Mouse (Mus musculus): ENCODE measurements around the gene Mitd1.

GRCm38 (mm10) chr1:37846878-37847277 is 43.3 kb downstream of the Mitd1 start:
- TF ChIP-seq CTCF (conservative IDR thresholded peaks at IDR 0.05; ENCODE audit: insufficient read depth, insufficient read length, low read depth, low read length) (no peak), POLR2A (IDR thresholded peaks at IDR 0.05; ENCODE audit: low read depth, low read length) (no peak)
